Mouse (Mus musculus) lung, postnatal 0 days (tissue): ENCODE measurements around the gene Cars.

ENCODE experiments used
- CTCF ChIP-seq: IDR thresholded peaks from 2 replicates; pipeline ENCODE4 v1.5.1; 2016; ENCODE audit warnings: antibody characterized with exemption, mild to moderate bottlenecking
- EP300 ChIP-seq: IDR thresholded peaks from 2 replicates; pipeline ENCODE4 v1.6.1; 2016; ENCODE audit warnings: antibody characterized with exemption, mild to moderate bottlenecking, control low read depth

DNA sequence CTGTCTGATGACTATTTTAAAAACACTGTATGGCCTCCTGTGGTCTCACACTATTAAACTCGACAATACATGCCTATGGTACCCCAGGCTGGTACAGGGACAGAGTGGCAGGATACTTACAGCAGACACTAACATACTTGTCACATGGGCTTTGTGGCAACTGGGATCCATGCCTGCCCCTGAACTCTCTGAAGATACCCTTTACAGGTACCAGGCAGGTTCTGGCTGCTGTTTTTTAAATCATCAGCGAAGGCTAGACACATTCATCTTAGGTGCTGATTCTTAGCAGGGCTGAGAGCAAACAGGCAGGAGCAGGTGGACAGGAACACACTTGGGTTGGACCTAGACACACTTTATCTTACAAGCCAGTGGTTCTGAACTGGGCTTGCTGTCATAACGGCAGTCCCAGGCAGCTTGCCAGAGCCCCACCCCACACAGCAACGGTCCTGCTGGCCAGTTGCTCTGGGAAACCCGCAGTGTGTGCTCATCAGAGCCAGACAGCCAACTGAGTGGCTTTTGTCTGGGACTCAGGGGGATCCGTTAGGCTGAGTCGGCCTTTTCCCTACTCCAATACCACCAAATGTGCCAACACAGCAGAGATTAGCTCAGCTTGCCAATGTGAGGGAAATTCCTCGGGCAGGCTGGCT, 42.8 kb downstream of the Cars start:
- TF ChIP-seq CTCF (no peak), EP300 (no peak)
